8 mouse cellular contexts compared by ENCODE assay signal in genomic region chr3:88242531-88242930, GRCm38 (mm10). TPM values are rescaled to one million over a fixed set of nuclear protein-coding genes. Genes with fewer than 3 reads are reported as not detected.
DNase-seq lines count a peak whose midpoint lies in the region; ATAC-seq and TF ChIP-seq lines count a peak whose summit lies in the region.

No protein-coding gene starts in this region.

- no peak for TF ChIP-seq POLR2A in cerebellum, adult 2 months (IDR thresholded peaks at IDR 0.05; ENCODE audit: borderline replicate concordance, insufficient read depth, low read length)

- no peak overlapping the region for H3K4me2 ChIP-seq in liver, embryonic 12.5 days
- peak overlapping the region; percentile 15; the same call in 1 of the 2 replicates for H3K4me2 ChIP-seq in midbrain, embryonic 14.5 days (ENCODE audit: low read length)

- H3K4me1 ChIP-seq in liver, embryonic 12.5 days, result 0 out of 2 replicates have a peak, but pooled peaks cover 3% of the 10 kb centered on the region
- peaks cover 18% of the 10 kb centered on the region for H3K4me1 ChIP-seq in cerebellum, adult 2 months (ENCODE audit: control insufficient read depth, insufficient read depth, low read length)
- peaks cover 32% of the 10 kb centered on the region for H3K4me1 ChIP-seq in midbrain, embryonic 14.5 days (ENCODE audit: control insufficient read depth, insufficient read depth, low read length)

- H3K9me3 ChIP-seq in liver, embryonic 12.5 days (replicated peaks), result no peaks in the 10 kb centered on the region
- H3K9me3 ChIP-seq in midbrain, embryonic 14.5 days (ENCODE audit: control insufficient read depth, low read length), result no peaks in the 10 kb centered on the region

- DNase-seq in liver, result peak; percentile 63
- peak; percentile 83 to 90 for DNase-seq in cerebellum, adult 2 months
- DNase-seq in frontal cortex, postnatal 10 days (ENCODE audit: low spot score in 2 of 2), result peak; percentile 50 to 81
- DNase-seq in left cerebral cortex, postnatal 36 days (ENCODE audit: low spot score in 2 of 2), result peak; percentile 80 to 81
- peak; percentile 92 for DNase-seq in midbrain, embryonic 14.5 days
- DNase-seq in spleen, postnatal 36 days (ENCODE audit: low spot score in 2 of 2), result peak; percentile 52 to 54

- ATAC-seq in liver, embryonic 12.5 days, result no peak
- peak; percentile 54 for ATAC-seq in inflammation-experienced regulatory T-cells, adult 6 months
- peak; percentile 67 for ATAC-seq in midbrain, embryonic 14.5 days (ENCODE audit: low FRiP score, low TSS enrichment)

- no peaks in the 10 kb centered on the region for H3K36me3 ChIP-seq in liver, embryonic 12.5 days
- no peaks in the 10 kb centered on the region for H3K36me3 ChIP-seq in midbrain, embryonic 14.5 days (ENCODE audit: control insufficient read depth, insufficient read depth, low read length)

- H3K27me3 ChIP-seq in liver, embryonic 12.5 days (replicated peaks), result peaks cover 95% of the 10 kb centered on the region
- H3K27me3 ChIP-seq in cerebellum, adult 2 months (ENCODE audit: control insufficient read depth, insufficient read depth, low read length), result no peaks in the 10 kb centered on the region
- H3K27me3 ChIP-seq in midbrain, embryonic 14.5 days (ENCODE audit: control insufficient read depth, insufficient read depth, low read length), result peaks cover 32% of the 10 kb centered on the region; the same call in 1 of the 2 replicates

- TF ChIP-seq CTCF in cerebellum, adult 2 months (IDR thresholded peaks at IDR 0.05; ENCODE audit: borderline replicate concordance, insufficient read depth, low read depth, low read length), result peak; percentile 99

- whole genome bisulfite sequencing in liver, embryonic 12.5 days (ENCODE audit: insufficient replicate concordance), result 5% methylated on average over 13 of the region's 13 CpGs
- under 1% methylated on average over 13 of the region's 13 CpGs for WGBS in cerebellum, adult 2 months
- under 1% methylated on average over 13 of the region's 13 CpGs for WGBS in midbrain, embryonic 14.5 days

- H3K9ac ChIP-seq in liver, embryonic 12.5 days, result no peak overlapping the region
- H3K9ac ChIP-seq in midbrain, embryonic 14.5 days (replicated peaks; ENCODE audit: low read length), result peak overlapping the region; percentile 16; the same call in 1 of the 2 replicates

- intact Hi-C loops in left cerebral cortex, postnatal 36 days (cut with DNase I), result loop anchor here (1.0 to 5.0 kb wide), 2 partner anchors 50 to 155 kb away; no protein-coding TSS in a partner anchor

- no peak overlapping the region for H3K27ac ChIP-seq in liver, embryonic 12.5 days
- H3K27ac ChIP-seq in cerebellum, adult 2 months (ENCODE audit: insufficient read depth, low read length), result no peak overlapping the region
- peak overlapping the region; percentile 77 for H3K27ac ChIP-seq in midbrain, embryonic 14.5 days (replicated peaks; ENCODE audit: low read depth, low read length)

- H3K4me3 ChIP-seq in liver, embryonic 12.5 days, result no peak overlapping the region
- H3K4me3 ChIP-seq in cerebellum, adult 2 months (replicated peaks; ENCODE audit: insufficient read depth, low read depth, low read length), result no peak overlapping the region
- H3K4me3 ChIP-seq in midbrain, embryonic 14.5 days (replicated peaks; ENCODE audit: low read depth, low read length), result no peak overlapping the region

RNA-seq across cellular contexts. Expression of gene Rhbg, which starts 12.0 kb away (rescaled TPM):
- 14.5 and 16.0 TPM in 2 replicates for polyA plus RNA-seq in liver, embryonic 12.5 days (2016; fragmentation: Nextera tagmentation; extraction: Ambion mirVana)
- polyA plus RNA-seq in cerebellum, adult 2 months (2012; rRNA removed), result 0.08 and 0.17 TPM in 2 replicates
- not detected for polyA plus RNA-seq in inflammation-experienced regulatory T-cells, adult 6 months (2017; shearing (Covaris generic))
- total RNA-seq in left cerebral cortex, postnatal 36 days (2021), result not detected
- polyA plus RNA-seq in midbrain, embryonic 14.5 days (2014; fragmentation: Nextera tagmentation; extraction: Ambion mirVana), result 0.21 and 0.22 TPM in 2 replicates

RNA-seq across cellular contexts. Expression of gene Gm38392, which starts 44.5 kb away (rescaled TPM):
- polyA plus RNA-seq in liver, embryonic 12.5 days (2016; fragmentation: Nextera tagmentation; extraction: Ambion mirVana), result 0.20 TPM in 1 of 2 replicates, not detected in the other
- 0.10 TPM in 1 of 2 replicates, not detected in the other for polyA plus RNA-seq in cerebellum, adult 2 months (2012; rRNA removed)
- not detected for polyA plus RNA-seq in inflammation-experienced regulatory T-cells, adult 6 months (2017; shearing (Covaris generic))
- under 1 TPM; 0.45 to 0.52 TPM for total RNA-seq in left cerebral cortex, postnatal 36 days (2021)
- not detected in 2 replicates for polyA plus RNA-seq in midbrain, embryonic 14.5 days (2014; fragmentation: Nextera tagmentation; extraction: Ambion mirVana)

RNA-seq across cellular contexts. Expression of gene Tsacc, which starts 54.3 kb away (rescaled TPM):
- polyA plus RNA-seq in liver, embryonic 12.5 days (2016; fragmentation: Nextera tagmentation; extraction: Ambion mirVana), result 9.8 and 10.4 TPM in 2 replicates
- polyA plus RNA-seq in cerebellum, adult 2 months (2012; rRNA removed), result 4.0 and 4.2 TPM in 2 replicates
- 1 to 10 TPM; 2.3 to 6.2 (median 3.6) TPM for polyA plus RNA-seq in inflammation-experienced regulatory T-cells, adult 6 months (2017; shearing (Covaris generic))
- 1 to 10 TPM; 2.3 to 6.0 TPM for total RNA-seq in left cerebral cortex, postnatal 36 days (2021)
- polyA plus RNA-seq in midbrain, embryonic 14.5 days (2014; fragmentation: Nextera tagmentation; extraction: Ambion mirVana), result 8.0 and 8.1 TPM in 2 replicates

RNA-seq across cellular contexts. Expression of gene Cct3, which starts 54.4 kb away (rescaled TPM):
- 448 and 488 TPM in 2 replicates for polyA plus RNA-seq in liver, embryonic 12.5 days (2016; fragmentation: Nextera tagmentation; extraction: Ambion mirVana)
- 189 and 197 TPM in 2 replicates for polyA plus RNA-seq in cerebellum, adult 2 months (2012; rRNA removed)
- 100 to 1,000 TPM; 157 to 218 (median 188) TPM for polyA plus RNA-seq in inflammation-experienced regulatory T-cells, adult 6 months (2017; shearing (Covaris generic))
- total RNA-seq in left cerebral cortex, postnatal 36 days (2021), result 100 to 1,000 TPM; 170 TPM
- polyA plus RNA-seq in midbrain, embryonic 14.5 days (2014; fragmentation: Nextera tagmentation; extraction: Ambion mirVana), result 444 and 493 TPM in 2 replicates

Comparison
In these comparisons a context has a peak if more than half of its experiments do, and no peak if none do; other contexts are left out.
1. RNA of gene Rhbg, which starts 12.0 kb away (polyA plus RNA-seq): 14.5 to 16.0 TPM in liver, embryonic 12.5 days; 0.21 to 0.22 TPM in midbrain, embryonic 14.5 days, 0.08 to 0.17 TPM in cerebellum, adult 2 months and not detected in inflammation-experienced regulatory T-cells, adult 6 months; every median in the first group is over 10 times any median in the second.
2. Peak in every context shown above with its lines, with median percentiles within 50 percentile points of each other: DNase-seq.